Mouse (Mus musculus) lung, embryonic 15.5 days (tissue): ENCODE data around the gene Kpnb1. TPM values are rescaled to one million over a fixed set of nuclear protein-coding genes. Genes with fewer than 3 reads are reported as not detected.
A peak's percentile ranks its signal among the peaks of the same experiment; 100 is the strongest.

Source experiments
- ATAC-seq: fragments of 200-750 bp; cut with Nextera tagmentation; 2 replicates; pipeline ENCODE4 v1.8.0; 2017; ENCODE audit warnings: moderate number of reproducible peaks, borderline replicate concordance; ENCODE audit not compliant: low FRiP score, low TSS enrichment; ENCODE audit errors: extremely low read depth
- H3K27ac ChIP-seq: fragments of 300-500 bp; sonication (generic); 2 replicates; pipeline ENCODE4 v1.5.1; 2015; ENCODE audit warnings: moderate library complexity, mild to moderate bottlenecking, inconsistent platforms
- H3K27me3 ChIP-seq: fragments of 300-500 bp; sonication (generic); 2 replicates; pipeline ENCODE4 v1.6.1; 2015; ENCODE audit warnings: inconsistent platforms
- H3K36me3 ChIP-seq: fragments of 300-500 bp; sonication (generic); 2 replicates; pipeline ENCODE4 v1.6.1; 2015; ENCODE audit warnings: inconsistent platforms
- H3K4me1 ChIP-seq: fragments of 300-500 bp; sonication (generic); 2 replicates; pipeline ENCODE4 v1.6.1; 2015; ENCODE audit warnings: inconsistent platforms
- H3K4me2 ChIP-seq: fragments of 300-500 bp; sonication (generic); 2 replicates; pipeline ENCODE4 v1.6.1; 2015; ENCODE audit warnings: inconsistent platforms, mild to moderate bottlenecking, moderate library complexity
- H3K4me3 ChIP-seq: fragments of 300-500 bp; sonication (generic); 2 replicates; pipeline ENCODE4 v1.5.1; 2015; ENCODE audit warnings: mild to moderate bottlenecking, inconsistent platforms
- H3K9ac ChIP-seq: fragments of 300-500 bp; sonication (generic); 2 replicates; pipeline ENCODE4 v1.6.1; 2015; ENCODE audit warnings: inconsistent platforms
- H3K9me3 ChIP-seq: fragments of 300-500 bp; sonication (generic); 2 replicates; pipeline ENCODE4 v1.6.1; 2016; ENCODE audit warnings: inconsistent platforms
- WGBS: fragments of 180-500 bp; shearing (Covaris S2); methylation state at CpG from one replicate; pipeline ENCODE4 v1.1.7; 2015; 5-methylcytosine and 5-hydroxymethylcytosine counted together
- polyA plus RNA-seq: library from polyadenylated mRNA; unstranded; fragments of >200 nt; fragmentation: Nextera tagmentation; extraction: Ambion mirVana; gene quantifications from 2 replicates; pipeline ENCODE4 v1.2.1, GENCODE M21; 2015

The Kpnb1 gene
- polyA plus RNA-seq, 1 experiment from 2014 or later: 52.5 TPM

- H3K4me3 ChIP-seq: peak overlapping the region; percentile 79
- peaks cover 49% of the 10 kb centered on the region for H3K4me1 ChIP-seq
- no peaks in the 10 kb centered on the region for H3K9me3 ChIP-seq
- ATAC-seq: peak; percentile 54
- WGBS: 1% methylated on average over 14 of the region's 14 CpGs
- peak overlapping the region; percentile 95 for H3K27ac ChIP-seq
- peaks cover 16% of the 10 kb centered on the region; the same call in 1 of the 2 replicates for H3K36me3 ChIP-seq
- H3K27me3 ChIP-seq: no peaks in the 10 kb centered on the region
- H3K9ac ChIP-seq: peak overlapping the region; percentile 70
- peak overlapping the region; percentile 92 for H3K4me2 ChIP-seq
These were observed 37.7 kb downstream of the Kpnb1 start for GRCm38 (mm10) chr11:97149995-97150410.

GRCm38 (mm10) chr11:97149026-97149425 lies 38.7 kb downstream of the Kpnb1 start:
- Histone ChIP-seq H3K9me3 (no peaks in the 10 kb centered on the region), H3K9ac (peak overlapping the region; percentile 70; the same call in 1 of the 2 replicates)

GRCm38 (mm10) chr11:97148591-97148990 lies 39.1 kb downstream of the Kpnb1 start:
- WGBS: 25% methylated on average over 12 of the region's 12 CpGs
- peak overlapping the region; percentile 79 for H3K4me3 ChIP-seq
- H3K4me2 ChIP-seq: peak overlapping the region; percentile 92
- no peak overlapping the region for H3K9ac ChIP-seq
- peaks cover 14% of the 10 kb centered on the region; the same call in 1 of the 2 replicates for H3K36me3 ChIP-seq
- no peak for ATAC-seq
- H3K9me3 ChIP-seq: no peaks in the 10 kb centered on the region
- peaks cover 49% of the 10 kb centered on the region for H3K4me1 ChIP-seq
- H3K27ac ChIP-seq: 0 out of 2 replicates have a peak overlapping the region, but pooled peaks have one; percentile 95
- no peaks in the 10 kb centered on the region for H3K27me3 ChIP-seq

More at GRCm38 (mm10) chr11:97149026-97149425, 38.7 kb downstream of the Kpnb1 start:
- Histone ChIP-seq H3K27ac (peak overlapping the region; percentile 95), H3K27me3 (no peaks in the 10 kb centered on the region), H3K4me3 (peak overlapping the region; percentile 79), H3K4me2 (peak overlapping the region; percentile 92), H3K4me1 (peaks cover 49% of the 10 kb centered on the region), H3K36me3 (peaks cover 14% of the 10 kb centered on the region; the same call in 1 of the 2 replicates)
- 34% methylated on average over 9 of the region's 9 CpGs for WGBS
- no peak for ATAC-seq

DNA sequence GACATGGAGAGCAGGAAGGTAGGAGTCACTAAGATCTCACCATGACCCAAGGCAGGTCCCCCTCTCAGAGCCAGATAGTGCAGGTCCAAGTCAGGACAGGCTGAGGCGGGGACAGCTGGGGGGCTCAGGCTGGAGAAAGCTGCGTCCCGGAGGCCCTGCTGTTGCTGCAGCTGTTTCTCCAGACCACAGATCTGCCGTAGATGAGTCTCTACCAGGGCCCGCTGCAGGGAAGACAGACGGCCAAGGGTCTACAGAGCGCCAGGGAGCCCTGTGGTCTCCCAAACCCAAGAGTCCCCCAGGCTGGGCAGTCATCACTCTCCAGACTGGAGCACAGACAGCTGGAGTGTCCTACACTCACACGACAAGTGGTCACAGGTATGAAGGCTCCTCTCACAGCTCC lies 40.3 kb downstream of the Kpnb1 start:
- no peak overlapping the region for H3K9ac ChIP-seq
- H3K9me3 ChIP-seq: no peaks in the 10 kb centered on the region
- no peak for ATAC-seq
- no peak overlapping the region for H3K4me3 ChIP-seq
- no peak overlapping the region for H3K27ac ChIP-seq
- no peak overlapping the region for H3K4me2 ChIP-seq
- H3K27me3 ChIP-seq: no peaks in the 10 kb centered on the region
- H3K36me3 ChIP-seq: peaks cover 14% of the 10 kb centered on the region; the same call in 1 of the 2 replicates
- H3K4me1 ChIP-seq: peaks cover 43% of the 10 kb centered on the region
- WGBS: 80% methylated on average over 8 of the region's 8 CpGs

DNA sequence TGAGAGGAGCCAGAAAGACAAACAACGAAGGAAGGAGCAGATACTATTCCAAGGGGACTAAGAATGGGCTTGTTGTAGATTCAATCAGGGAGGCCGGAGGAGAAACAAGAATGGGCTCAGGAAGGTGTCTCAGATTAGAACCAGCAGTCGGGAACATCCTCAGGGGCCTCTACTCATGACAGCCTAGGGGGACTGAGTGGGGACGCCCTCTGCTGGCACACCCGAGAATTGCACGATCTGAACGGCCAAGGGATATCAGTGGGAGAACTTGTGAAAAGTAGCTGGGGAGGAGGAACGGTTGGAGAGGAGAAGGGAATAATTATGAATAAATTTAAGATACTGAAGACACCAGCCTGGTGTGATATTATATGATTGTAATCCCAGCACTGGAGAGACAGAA lies 41.0 kb downstream of the Kpnb1 start:
- no peak overlapping the region for H3K4me3 ChIP-seq
- peak overlapping the region; percentile 29 for H3K4me2 ChIP-seq
- H3K27ac ChIP-seq: no peak overlapping the region
- no peak for ATAC-seq
- H3K4me1 ChIP-seq: peaks cover 40% of the 10 kb centered on the region
- H3K36me3 ChIP-seq: peaks cover 14% of the 10 kb centered on the region; the same call in 1 of the 2 replicates
- no peaks in the 10 kb centered on the region for H3K27me3 ChIP-seq
- no peaks in the 10 kb centered on the region for H3K9me3 ChIP-seq
- 4% methylated on average over 8 of the region's 8 CpGs for WGBS
- no peak overlapping the region for H3K9ac ChIP-seq

- Histone ChIP-seq H3K4me3 (no peak overlapping the region), H3K4me2 (no peak overlapping the region), H3K36me3 (peaks cover 14% of the 10 kb centered on the region; the same call in 1 of the 2 replicates), H3K4me1 (peaks cover 37% of the 10 kb centered on the region), H3K9me3 (no peaks in the 10 kb centered on the region), H3K27ac (no peak overlapping the region), H3K9ac (no peak overlapping the region), H3K27me3 (no peaks in the 10 kb centered on the region)
- WGBS: 47% methylated on average over 9 of the region's 9 CpGs
- ATAC-seq: no peak
These were observed 41.7 kb downstream of the Kpnb1 start for GRCm38 (mm10) chr11:97145951-97146350.

DNA sequence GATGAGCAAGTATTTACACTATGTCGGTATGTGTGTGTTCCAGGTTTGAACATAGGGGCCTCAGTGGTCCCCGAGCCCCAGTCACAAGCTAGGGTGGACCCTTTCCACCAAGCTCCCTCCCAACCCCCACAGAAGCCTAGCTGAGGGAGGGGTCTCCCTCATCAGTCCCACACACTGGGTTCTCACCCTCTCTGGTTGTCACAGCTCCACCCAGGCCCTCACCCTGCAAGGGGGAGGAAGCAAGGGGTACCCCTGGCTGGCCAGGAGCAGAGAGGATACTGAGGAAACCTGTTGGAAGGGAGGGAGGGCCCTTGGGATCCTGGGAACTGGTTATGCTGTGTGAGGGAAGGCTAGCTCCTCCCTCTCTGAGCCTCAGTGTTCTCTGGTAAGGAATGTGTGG lies 42.4 kb downstream of the Kpnb1 start:
- ATAC-seq: no peak
- Histone ChIP-seq H3K4me2 (no peak overlapping the region), H3K4me1 (peaks cover 37% of the 10 kb centered on the region), H3K4me3 (no peak overlapping the region), H3K9ac (no peak overlapping the region), H3K36me3 (peaks cover 14% of the 10 kb centered on the region; the same call in 1 of the 2 replicates), H3K27ac (no peak overlapping the region), H3K27me3 (peaks cover 5% of the 10 kb centered on the region; the same call in 1 of the 2 replicates), H3K9me3 (no peaks in the 10 kb centered on the region)
- 38% methylated on average over 2 of the region's 2 CpGs for WGBS

DNA sequence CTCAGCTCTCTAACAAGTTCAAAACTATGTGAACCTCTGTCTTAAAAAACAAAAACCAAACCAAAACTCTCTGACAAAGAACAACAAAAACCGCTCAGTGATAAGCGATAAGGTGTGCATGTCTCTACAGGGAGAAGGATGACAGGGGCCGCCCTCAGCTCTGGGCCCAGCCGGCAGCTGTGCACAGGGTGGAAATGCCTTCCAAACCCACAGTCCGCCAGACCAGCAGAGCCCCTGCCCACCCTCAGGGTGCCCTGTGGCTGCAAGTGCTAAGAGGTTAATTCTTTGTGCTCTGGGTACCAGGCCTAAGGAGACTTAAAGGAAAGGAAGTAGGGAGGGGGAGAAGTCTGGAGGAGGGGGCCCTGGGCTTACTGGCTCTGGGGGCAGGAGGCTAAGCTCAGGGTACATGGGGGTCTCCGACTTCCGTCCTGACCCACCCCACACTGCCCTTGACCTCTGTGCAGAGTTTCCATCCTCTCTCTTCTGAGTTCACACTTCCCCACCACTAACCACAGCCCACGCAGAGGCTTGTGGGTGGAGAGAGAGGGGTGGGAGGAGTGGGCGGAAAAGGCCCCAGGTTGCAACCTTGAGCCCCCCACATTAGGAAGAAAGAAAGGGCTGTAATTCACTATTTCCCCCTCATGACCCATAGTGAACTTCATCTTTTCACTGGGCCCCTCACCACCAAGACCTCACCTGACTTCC lies 44.3 kb downstream of the Kpnb1 start:
- Histone ChIP-seq H3K4me1 (peaks cover 34% of the 10 kb centered on the region), H3K9me3 (no peaks in the 10 kb centered on the region), H3K27ac (no peak overlapping the region), H3K9ac (no peak overlapping the region), H3K4me3 (no peak overlapping the region), H3K36me3 (peaks cover 22% of the 10 kb centered on the region), H3K4me2 (no peak overlapping the region), H3K27me3 (peaks cover 14% of the 10 kb centered on the region)
- no peak for ATAC-seq
- WGBS: 71% methylated on average over 9 of the region's 9 CpGs

- ATAC-seq: no peak
- 56% methylated on average over 8 of the region's 8 CpGs for WGBS
- Histone ChIP-seq H3K4me2 (no peak overlapping the region), H3K4me1 (peaks cover 28% of the 10 kb centered on the region), H3K27me3 (peaks cover 14% of the 10 kb centered on the region), H3K9ac (no peak overlapping the region), H3K36me3 (peaks cover 19% of the 10 kb centered on the region), H3K27ac (peak overlapping the region; percentile 22; the same call in 1 of the 2 replicates), H3K9me3 (no peaks in the 10 kb centered on the region), H3K4me3 (no peak overlapping the region)
These were observed 45.5 kb downstream of the Kpnb1 start for GRCm38 (mm10) chr11:97142159-97142608.

GRCm38 (mm10) chr11:97140811-97141210 lies 46.9 kb downstream of the Kpnb1 start:
- Histone ChIP-seq H3K36me3 (peaks cover 14% of the 10 kb centered on the region), H3K4me1 (peaks cover 16% of the 10 kb centered on the region), H3K4me2 (no peak overlapping the region), H3K9ac (no peak overlapping the region), H3K27ac (no peak overlapping the region), H3K9me3 (no peaks in the 10 kb centered on the region), H3K4me3 (no peak overlapping the region), H3K27me3 (peaks cover 14% of the 10 kb centered on the region)
- ATAC-seq: no peak
- 64% methylated on average over 4 of the region's 4 CpGs for WGBS

DNA sequence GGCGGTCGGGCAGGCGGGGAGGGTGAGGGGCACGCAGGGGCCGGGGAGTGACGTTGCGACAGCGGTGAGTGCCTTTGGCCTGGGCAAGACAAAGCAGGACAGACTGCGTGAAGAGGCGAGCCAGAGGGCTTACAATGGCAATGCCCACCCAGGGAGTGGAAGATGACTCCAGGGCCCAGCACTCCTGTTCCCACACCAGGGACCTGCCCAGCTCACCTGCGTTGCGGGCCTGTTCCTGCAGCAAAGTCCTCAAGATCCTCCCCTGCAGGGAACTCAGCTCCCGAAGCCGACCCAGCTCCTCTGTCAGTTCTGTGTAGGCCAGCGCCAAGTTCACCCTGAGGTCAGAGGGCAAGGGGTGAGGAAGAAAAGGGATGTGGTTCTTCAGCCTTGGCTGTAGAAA lies 48.4 kb downstream of the Kpnb1 start:
- ATAC-seq: peak; percentile 3; the same call in 1 of the 2 replicates
- peak overlapping the region; percentile 67 for H3K4me2 ChIP-seq
- H3K9me3 ChIP-seq: no peaks in the 10 kb centered on the region
- H3K27ac ChIP-seq: no peak overlapping the region
- H3K9ac ChIP-seq: peak overlapping the region; percentile 15; the same call in 1 of the 2 replicates
- H3K27me3 ChIP-seq: peaks cover 14% of the 10 kb centered on the region
- H3K4me3 ChIP-seq: peak overlapping the region; percentile 33
- peaks cover 9% of the 10 kb centered on the region; the same call in 1 of the 2 replicates for H3K36me3 ChIP-seq
- H3K4me1 ChIP-seq: peaks cover 16% of the 10 kb centered on the region
- whole genome bisulfite sequencing: 24% methylated on average over 15 of the region's 15 CpGs
